Comparison of ENCODE assay signal across 13 mouse cellular contexts in genomic region chr10:25385811-25386580, GRCm38 (mm10). TPM values are rescaled to one million over a fixed set of nuclear protein-coding genes. Genes with fewer than 3 reads are reported as not detected.
DNase-seq lines count a peak whose midpoint lies in the region; ATAC-seq and TF ChIP-seq lines count a peak whose summit lies in the region.
"Had no signal": no experiment of that assay in that cellular context is flagged by ENCODE, and none has a peak within 500 bp of the region (broad histone marks: within the 10 kb centered on the region; RNA-seq: fewer than 3 reads in every experiment).

No protein-coding gene starts in this region.

- H3K27ac ChIP-seq in heart, embryonic 12.5 days (ENCODE audit: poor library complexity, severe bottlenecking), result peak overlapping the region; percentile 67
- no peak overlapping the region for H3K27ac ChIP-seq in heart, adult 2 months
- H3K27ac ChIP-seq in kidney, postnatal 0 days, result no peak overlapping the region; the same call in 1 of the 2 replicates
- H3K27ac ChIP-seq in embryonic facial prominence, embryonic 10.5 days (replicated peaks), result peak overlapping the region; percentile 72
- H3K27ac ChIP-seq: neural tube, embryonic 13.5 days had no signal

- no peaks in the 10 kb centered on the region for H3K36me3 ChIP-seq in heart, embryonic 12.5 days
- peaks cover 12% of the 10 kb centered on the region for H3K36me3 ChIP-seq in heart, adult 2 months (ENCODE audit: control insufficient read depth, insufficient read depth, low read length)
- no peaks in the 10 kb centered on the region for H3K36me3 ChIP-seq in kidney, postnatal 0 days (ENCODE audit: insufficient read depth, low read length)
- H3K36me3 ChIP-seq in embryonic facial prominence, embryonic 10.5 days (replicated peaks), result no peaks in the 10 kb centered on the region
- H3K36me3 ChIP-seq: neural tube, embryonic 13.5 days had no signal

- H3K4me1 ChIP-seq in heart, embryonic 12.5 days (replicated peaks), result peaks cover 49% of the 10 kb centered on the region
- peaks cover 13% of the 10 kb centered on the region for H3K4me1 ChIP-seq in heart, adult 2 months (ENCODE audit: control insufficient read depth, insufficient read depth, low read length)
- peaks cover 15% of the 10 kb centered on the region; the same call in 1 of the 2 replicates for H3K4me1 ChIP-seq in kidney, postnatal 0 days (replicated peaks; ENCODE audit: insufficient read depth, low read length)
- H3K4me1 ChIP-seq in embryonic facial prominence, embryonic 10.5 days, result peaks cover 45% of the 10 kb centered on the region

- H3K9ac ChIP-seq in heart, embryonic 12.5 days, result no peak overlapping the region
- H3K9ac ChIP-seq in heart, adult 2 months (ENCODE audit: low read depth, low read length), result no peak overlapping the region
- no peak overlapping the region for H3K9ac ChIP-seq in kidney, postnatal 0 days (ENCODE audit: low read depth, low read length)
- H3K9ac ChIP-seq: neural tube, embryonic 13.5 days had no signal

- intact Hi-C loops in heart, adult 2 months (cut with DNase I), result no loop called here

- TF ChIP-seq EP300 in heart, adult 2 months (IDR thresholded peaks at IDR 0.05; ENCODE audit: insufficient read depth, low read depth, low read length), result no peak

- no peak for TF ChIP-seq CTCF in heart, adult 2 months (IDR thresholded peaks at IDR 0.05)
- TF ChIP-seq CTCF in kidney, postnatal 0 days (IDR thresholded peaks at IDR 0.05; ENCODE audit: low read depth), result no peak

- H3K4me2 ChIP-seq in heart, embryonic 12.5 days, result 0 out of 2 replicates have a peak overlapping the region, but pooled peaks have one; percentile 22
- no peak overlapping the region for H3K4me2 ChIP-seq in kidney, postnatal 0 days (ENCODE audit: low read length)
- H3K4me2 ChIP-seq: neural tube, embryonic 13.5 days had no signal

- no peak for ATAC-seq in heart, embryonic 12.5 days (ENCODE audit: insufficient number of reproducible peaks, low FRiP score)
- no peak for ATAC-seq in kidney, postnatal 0 days (replicated peaks; ENCODE audit: low FRiP score, low read depth)
- ATAC-seq: activated CD4-positive, CD25-positive, alpha-beta regulatory T cell, adult 4 months; intestine, postnatal 0 days had no signal

- H3K79me2 ChIP-seq in heart, adult 2 months (replicated peaks; ENCODE audit: control insufficient read depth, insufficient read depth, low read length), result peaks cover 2% of the 10 kb centered on the region; the same call in 1 of the 2 replicates

- 55% methylated on average over 13 of the region's 13 CpGs for whole genome bisulfite sequencing in heart, embryonic 12.5 days
- 54% methylated on average over 13 of the region's 13 CpGs for WGBS in heart, adult 2 months
- 50% methylated on average over 13 of the region's 13 CpGs for WGBS in kidney, postnatal 0 days
- WGBS in embryonic facial prominence, embryonic 10.5 days, result 48% methylated on average over 13 of the region's 13 CpGs

- H3K27me3 ChIP-seq in heart, embryonic 12.5 days (replicated peaks), result no peaks in the 10 kb centered on the region
- no peaks in the 10 kb centered on the region for H3K27me3 ChIP-seq in heart, adult 2 months (ENCODE audit: control insufficient read depth, insufficient read depth, low read length)
- H3K27me3 ChIP-seq in kidney, postnatal 0 days (ENCODE audit: insufficient read depth, low read length), result no peaks in the 10 kb centered on the region
- H3K27me3 ChIP-seq in embryonic facial prominence, embryonic 10.5 days (replicated peaks; ENCODE audit: low read depth, poor library complexity, severe bottlenecking), result no peaks in the 10 kb centered on the region
- H3K27me3 ChIP-seq: neural tube, embryonic 13.5 days had no signal

- H3K9me3 ChIP-seq in heart, embryonic 12.5 days (replicated peaks), result no peaks in the 10 kb centered on the region
- no peaks in the 10 kb centered on the region for H3K9me3 ChIP-seq in kidney, postnatal 0 days (replicated peaks; ENCODE audit: low read length)
- no peaks in the 10 kb centered on the region for H3K9me3 ChIP-seq in embryonic facial prominence, embryonic 10.5 days
- H3K9me3 ChIP-seq: neural tube, embryonic 13.5 days had no signal

- TF ChIP-seq POLR2A in heart, adult 2 months (IDR thresholded peaks at IDR 0.05; ENCODE audit: insufficient read depth, low read depth, low read length), result no peak

- no peak overlapping the region for H3K4me3 ChIP-seq in heart, embryonic 12.5 days
- no peak overlapping the region for H3K4me3 ChIP-seq in heart, adult 2 months
- H3K4me3 ChIP-seq in kidney, postnatal 0 days (replicated peaks; ENCODE audit: low read depth, low read length), result no peak overlapping the region
- no peak overlapping the region for H3K4me3 ChIP-seq in embryonic facial prominence, embryonic 10.5 days
- H3K4me3 ChIP-seq: neural tube, embryonic 13.5 days had no signal

- DNase-seq in heart, adult 2 months, result no peak
- peak; percentile 72 for DNase-seq in kidney, postnatal 0 days (ENCODE audit: low spot score)
- DNase-seq in kidney, postnatal 36 days, result no peak
- no peak for DNase-seq in embryonic facial prominence, embryonic 10.5 days (ENCODE audit: low spot score)
- DNase-seq in hindlimb bud, embryonic 11.5 days (ENCODE audit: extremely low spot score, low read depth, low spot score), result peak; percentile 73
- DNase-seq in spleen, adult 18-20 months, result no peak
- DNase-seq in left cerebral cortex, adult 11 months (ENCODE audit: low spot score), result no peak
- DNase-seq: cerebellum, adult 11 months; midbrain, embryonic 14.5 days had no signal

RNA-seq across cellular contexts. Expression of gene Epb41l2, which starts 26.4 kb away (rescaled TPM):
- polyA plus RNA-seq in heart, embryonic 12.5 days (2016; fragmentation: Nextera tagmentation; extraction: Ambion mirVana), result 61.4 and 64.3 TPM in 2 replicates
- total RNA-seq in heart, adult 2 months (2021), result 10 to 100 TPM; 40.5 to 49.1 TPM
- 24.0 and 41.8 TPM in 2 replicates for polyA plus RNA-seq in heart, adult 2 months (2012; rRNA removed)
- polyA plus RNA-seq in kidney, postnatal 0 days (2015; fragmentation: Nextera tagmentation; extraction: Ambion mirVana), result 45.5 and 50.7 TPM in 2 replicates
- polyA plus RNA-seq in embryonic facial prominence, embryonic 10.5 days (2016; fragmentation: Nextera tagmentation; extraction: Ambion mirVana), result 47.3 and 52.9 TPM in 2 replicates

Comparison
In these comparisons a context has a peak if more than half of its experiments do, and no peak if none do; other contexts are left out.
1. H3K27ac ChIP-seq: peak in heart, embryonic 12.5 days (single experiment) and embryonic facial prominence, embryonic 10.5 days (single experiment); none in heart, adult 2 months (single experiment) and kidney, postnatal 0 days (single experiment).
2. DNase-seq: peak in kidney, postnatal 0 days (single experiment) and hindlimb bud, embryonic 11.5 days (single experiment); none in heart, adult 2 months (0 of 2), kidney, postnatal 36 days (0 of 2), embryonic facial prominence, embryonic 10.5 days (single experiment), spleen, adult 18-20 months (0 of 2) and left cerebral cortex, adult 11 months (single experiment).